Mouse (Mus musculus) fibroblast of lung, adult 2 months (primary cell): Measurements from ENCODE around the gene Serpina1b.
A peak's percentile ranks its signal among the peaks of the same experiment; 100 is the strongest.
"Not testable (repeated sequence)": the region's sequence is repeated elsewhere in the genome, so short reads cannot be mapped to it uniquely, and the experiment has no call there.

Experiments
- DNase-seq: peaks from one replicate; pipeline ENCODE4 v3.0.0-alpha.2; 2011; ENCODE audit warnings: low read depth

Serpina1b gene

GRCm38 (mm10) chr12:103830273-103830672 lies at the start of gene Serpina1b:
Serpina1b (minus strand) TSS chr12:103830373.
- DNase-seq, result not testable (repeated sequence)

- not testable (repeated sequence) for DNase-seq
Measured at GRCm38 (mm10) chr12:103866873-103867272, 36.7 kb upstream of the Serpina1b start.

- DNase-seq, result not testable (repeated sequence)
Measured at GRCm38 (mm10) chr12:103863101-103863974, 33.2 kb upstream of the Serpina1b start, which contains the start of gene Serpina1a. Serpina1a (minus strand) TSS chr12:103863562.

GRCm38 (mm10) chr12:103860976-103861375 lies 30.8 kb upstream of the Serpina1b start:
- DNase-seq, result no peak

- not testable (repeated sequence) for DNase-seq
Measured at GRCm38 (mm10) chr12:103860571-103860970, 30.4 kb upstream of the Serpina1b start.

GRCm38 (mm10) chr12:103859584-103859983 lies 29.4 kb upstream of the Serpina1b start:
- not testable (repeated sequence) for DNase-seq

- not testable (repeated sequence) for DNase-seq
Measured at GRCm38 (mm10) chr12:103853032-103853431, 22.9 kb upstream of the Serpina1b start.

- DNase-seq, result not testable (repeated sequence)
Measured at GRCm38 (mm10) chr12:103827661-103828372, 2.4 kb downstream of the Serpina1b start.

GRCm38 (mm10) chr12:103823826-103824225 lies 6.3 kb downstream of the Serpina1b start:
- not testable (repeated sequence) for DNase-seq

- DNase-seq, result not testable (repeated sequence)
Measured at GRCm38 (mm10) chr12:103773246-103773851, 56.8 kb downstream of the Serpina1b start, which contains the start of gene Serpina1d. Serpina1d (minus strand) TSS chr12:103773592.

GRCm38 (mm10) chr12:103770597-103770996 lies 59.6 kb downstream of the Serpina1b start:
- not testable (repeated sequence) for DNase-seq

GRCm38 (mm10) chr12:103763083-103763482 lies 67.1 kb downstream of the Serpina1b start:
- DNase-seq, result not testable (repeated sequence)

- not testable (repeated sequence) for DNase-seq
Measured at GRCm38 (mm10) chr12:103760316-103760715, 69.9 kb downstream of the Serpina1b start.

GRCm38 (mm10) chr12:103745957-103746356 lies 84.2 kb downstream of the Serpina1b start:
- not testable (repeated sequence) for DNase-seq

GRCm38 (mm10) chr12:103737791-103738580 lies 92.2 kb downstream of the Serpina1b start:
- DNase-seq, result not testable (repeated sequence)

- not testable (repeated sequence) for DNase-seq
Measured at GRCm38 (mm10) chr12:103735566-103735965, 94.6 kb downstream of the Serpina1b start.

GRCm38 (mm10) chr12:103735101-103735500 lies 95.1 kb downstream of the Serpina1b start:
- DNase-seq, result not testable (repeated sequence)

- DNase-seq, result no peak
Measured at GRCm38 (mm10) chr12:103711537-103711936, 118.6 kb downstream of the Serpina1b start.

GRCm38 (mm10) chr12:103710405-103710804 lies 119.8 kb downstream of the Serpina1b start:
- DNase-seq, result no peak

GRCm38 (mm10) chr12:103706113-103706512 lies 124.1 kb downstream of the Serpina1b start:
- no peak for DNase-seq

GRCm38 (mm10) chr12:103705547-103705946 lies 124.6 kb downstream of the Serpina1b start:
- DNase-seq, result peak; percentile 33
